Mouse (Mus musculus): ENCODE measurements around the gene Elmo1. TPM values are rescaled to one million over a fixed set of nuclear protein-coding genes. Genes with fewer than 3 reads are reported as not detected.
A peak's percentile ranks its signal among the peaks of the same experiment; 100 is the strongest.

Gene Elmo1
- polyA plus RNA-seq, 1 experiment from 2014 or later = 17.8 TPM

DNA sequence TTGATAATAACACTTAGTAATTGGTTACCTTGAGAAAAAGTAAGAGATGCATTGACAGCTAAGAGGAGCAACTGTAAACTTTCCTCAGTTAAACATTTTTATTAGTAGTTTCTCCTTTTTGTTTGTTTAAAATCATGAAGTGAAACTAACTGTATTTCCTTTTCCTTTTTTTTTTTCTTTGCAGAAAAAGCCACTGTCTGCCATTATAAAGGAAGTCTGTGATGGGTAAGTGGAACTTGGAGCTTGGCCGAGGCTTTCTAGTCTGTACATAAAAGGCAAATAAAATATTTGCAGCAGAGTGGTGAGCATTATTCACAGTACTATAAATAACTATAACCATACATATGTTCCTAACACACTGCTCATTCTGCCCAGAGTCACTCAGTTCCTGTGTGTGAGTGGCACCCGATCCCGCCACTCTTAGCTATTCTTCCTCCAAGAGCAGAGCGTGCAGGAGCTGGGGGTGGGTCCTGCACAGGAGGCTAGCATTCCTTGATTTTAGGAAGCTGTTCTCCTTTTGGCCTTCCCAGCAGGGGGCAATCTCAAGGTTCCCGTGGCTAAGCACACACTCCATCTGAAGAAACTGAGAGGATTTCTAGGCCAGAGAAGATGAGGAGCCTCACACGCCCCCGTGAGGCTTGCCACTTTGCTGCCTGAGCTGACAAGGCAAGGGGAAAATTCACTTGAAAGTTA, 117.7 kb downstream of the Elmo1 start:
- no peaks in the 10 kb centered on the region for H3K27me3 ChIP-seq
- no peak overlapping the region for H3K4me2 ChIP-seq
- no peak overlapping the region for H3K9ac ChIP-seq
- H3K27ac ChIP-seq = no peak overlapping the region
- 0 out of 2 replicates have a peak, but pooled peaks have one; percentile 27 for ATAC-seq (ENCODE audit: low FRiP score)
- H3K4me3 ChIP-seq (replicated peaks) = no peak overlapping the region
- WGBS = 58% methylated on average over 7 of the region's 7 CpGs
- H3K4me1 ChIP-seq = no peaks in the 10 kb centered on the region
- H3K9me3 ChIP-seq = no peaks in the 10 kb centered on the region
- H3K36me3 ChIP-seq (replicated peaks) = no peaks in the 10 kb centered on the region

DNA sequence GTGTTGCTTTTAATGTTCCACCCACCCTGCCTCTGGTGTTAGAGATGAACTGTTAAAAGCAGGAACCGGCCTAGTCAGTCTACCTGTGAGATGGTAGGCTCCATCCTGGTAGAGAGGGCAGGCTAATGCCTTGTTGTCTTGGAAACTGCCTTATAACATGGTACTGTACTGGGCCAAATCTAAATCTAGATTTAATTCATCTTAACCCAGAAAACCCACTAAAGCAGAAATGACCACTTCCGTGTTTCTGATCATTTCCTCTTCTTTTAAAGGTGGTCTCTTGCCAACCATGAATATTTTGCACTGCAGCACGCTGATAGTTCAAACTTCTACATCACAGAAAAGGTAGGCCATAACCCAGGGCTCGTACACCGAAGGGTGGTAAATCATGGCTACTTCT, 118.5 kb downstream of the Elmo1 start:
- Histone ChIP-seq H3K9me3 (no peaks in the 10 kb centered on the region), H3K4me3 (replicated peaks) (no peak overlapping the region), H3K27ac (no peak overlapping the region), H3K4me1 (no peaks in the 10 kb centered on the region), H3K27me3 (no peaks in the 10 kb centered on the region), H3K9ac (no peak overlapping the region), H3K4me2 (no peak overlapping the region), H3K36me3 (replicated peaks) (no peaks in the 10 kb centered on the region)
- ATAC-seq (ENCODE audit: low FRiP score) = no peak
- 95% methylated on average over 5 of the region's 5 CpGs for WGBS

DNA sequence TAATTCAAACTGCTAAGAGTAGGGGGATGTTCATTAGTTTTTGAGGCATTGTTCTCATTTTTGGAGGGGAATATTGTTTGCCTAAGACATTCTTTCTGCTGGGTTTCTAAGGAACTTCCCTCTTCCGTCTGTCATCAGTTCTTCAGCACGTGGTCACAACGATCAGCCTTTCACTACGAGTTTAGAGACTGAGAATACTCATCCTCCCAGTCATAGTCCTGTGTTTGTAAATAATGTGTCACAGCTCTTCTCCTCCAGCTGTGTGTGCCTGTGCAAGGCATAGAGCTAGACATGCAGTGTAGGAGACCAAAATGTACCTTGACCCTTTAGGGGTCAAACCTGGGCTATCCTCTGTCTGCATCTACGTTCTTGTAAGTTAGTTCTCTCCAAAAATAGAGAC, 121.4 kb downstream of the Elmo1 start:
- no peaks in the 10 kb centered on the region for H3K9me3 ChIP-seq
- H3K4me1 ChIP-seq = no peaks in the 10 kb centered on the region
- H3K36me3 ChIP-seq (replicated peaks) = no peaks in the 10 kb centered on the region
- H3K27ac ChIP-seq = no peak overlapping the region
- ATAC-seq (ENCODE audit: low FRiP score) = no peak
- no peaks in the 10 kb centered on the region for H3K27me3 ChIP-seq
- 85% methylated on average over 5 of the region's 5 CpGs for WGBS
- no peak overlapping the region for H3K9ac ChIP-seq
- no peak overlapping the region for H3K4me3 ChIP-seq (replicated peaks)
- H3K4me2 ChIP-seq = no peak overlapping the region

DNA sequence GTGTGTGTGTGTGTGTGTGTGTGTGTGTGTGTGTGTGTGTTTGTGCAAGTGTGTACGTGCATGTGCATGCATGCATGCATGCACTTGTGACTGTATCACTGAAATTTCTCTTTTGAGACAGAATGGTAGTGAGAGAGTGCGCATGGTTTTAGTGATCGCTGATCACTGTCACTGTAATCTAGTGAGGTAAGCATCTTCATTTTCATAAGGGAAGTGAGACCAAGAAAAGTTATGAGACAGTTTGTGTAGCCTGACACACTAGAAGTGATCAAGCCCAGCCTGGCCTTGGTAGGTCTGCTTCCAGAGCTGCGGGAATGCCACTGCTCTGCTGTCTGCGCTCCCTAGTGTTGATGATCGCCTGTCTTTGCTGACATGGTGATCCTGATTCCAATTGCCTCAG, 122.3 kb downstream of the Elmo1 start:
- WGBS = 89% methylated on average over 6 of the region's 6 CpGs
- H3K27me3 ChIP-seq = no peaks in the 10 kb centered on the region
- H3K36me3 ChIP-seq (replicated peaks) = no peaks in the 10 kb centered on the region
- ATAC-seq (ENCODE audit: low FRiP score) = no peak
- H3K27ac ChIP-seq = no peak overlapping the region
- no peak overlapping the region for H3K4me3 ChIP-seq (replicated peaks)
- no peaks in the 10 kb centered on the region for H3K9me3 ChIP-seq
- H3K4me1 ChIP-seq = no peaks in the 10 kb centered on the region
- H3K9ac ChIP-seq = no peak overlapping the region
- no peak overlapping the region for H3K4me2 ChIP-seq

DNA sequence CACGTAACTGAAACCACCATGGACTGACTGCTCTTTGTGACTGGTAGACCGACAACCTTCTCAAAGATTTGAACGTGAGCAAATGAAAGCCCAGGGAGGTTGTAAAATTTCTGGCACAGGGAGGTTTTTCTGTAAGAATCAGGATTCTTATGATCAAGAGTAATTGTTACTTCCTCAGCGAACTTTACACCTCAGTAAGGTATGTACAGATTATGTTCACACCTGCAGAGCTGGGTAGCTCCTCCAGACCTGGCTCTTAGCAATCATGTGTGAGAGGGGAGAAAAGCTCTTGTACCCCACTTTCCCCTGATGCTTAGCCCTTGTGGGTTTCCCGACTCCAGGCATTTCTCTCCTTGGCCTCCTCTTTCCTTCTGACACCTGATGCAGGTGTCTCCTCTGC, 123.5 kb downstream of the Elmo1 start:
- Histone ChIP-seq H3K4me2 (no peak overlapping the region), H3K4me3 (replicated peaks) (no peak overlapping the region), H3K9me3 (no peaks in the 10 kb centered on the region), H3K4me1 (no peaks in the 10 kb centered on the region), H3K27me3 (no peaks in the 10 kb centered on the region), H3K9ac (no peak overlapping the region), H3K36me3 (replicated peaks) (no peaks in the 10 kb centered on the region), H3K27ac (no peak overlapping the region)
- WGBS = 89% methylated on average over 5 of the region's 5 CpGs
- no peak for ATAC-seq (ENCODE audit: low FRiP score)

DNA sequence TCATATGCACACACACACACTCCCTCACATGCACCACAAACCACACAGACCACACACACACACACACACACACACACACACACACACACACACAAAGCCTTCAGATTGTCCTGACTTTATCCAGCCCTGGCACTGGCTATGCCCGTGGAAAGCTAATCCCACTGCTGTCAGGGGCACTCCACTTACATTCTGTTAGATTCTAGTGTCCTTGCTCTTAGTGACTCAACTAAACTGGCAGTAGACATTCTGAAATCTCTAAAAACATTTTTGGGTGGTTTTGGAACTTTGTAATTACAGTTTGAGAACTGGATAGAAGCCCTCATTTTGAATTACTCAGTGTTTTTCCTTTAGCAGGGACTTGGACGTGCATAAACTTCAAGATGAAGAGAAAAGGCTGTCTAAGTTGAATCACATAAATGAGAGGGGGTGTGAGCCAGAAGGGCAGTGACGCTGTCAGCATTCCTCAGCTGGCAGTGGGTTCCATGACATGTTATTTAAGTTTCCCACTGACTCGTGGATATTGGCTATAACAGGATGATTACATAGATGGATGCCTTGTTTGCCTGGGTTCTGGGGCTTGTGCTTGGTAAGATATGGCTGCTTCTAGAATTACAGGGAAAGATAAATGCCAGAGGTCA, 127.2 kb downstream of the Elmo1 start:
- no peak overlapping the region for H3K9ac ChIP-seq
- H3K36me3 ChIP-seq (replicated peaks) = no peaks in the 10 kb centered on the region
- H3K4me3 ChIP-seq (replicated peaks) = no peak overlapping the region
- no peaks in the 10 kb centered on the region for H3K27me3 ChIP-seq
- no peaks in the 10 kb centered on the region for H3K9me3 ChIP-seq
- 74% methylated on average over 4 of the region's 4 CpGs for WGBS
- no peaks in the 10 kb centered on the region for H3K4me1 ChIP-seq
- H3K27ac ChIP-seq = no peak overlapping the region
- H3K4me2 ChIP-seq = no peak overlapping the region
- no peak for ATAC-seq (ENCODE audit: low FRiP score)

DNA sequence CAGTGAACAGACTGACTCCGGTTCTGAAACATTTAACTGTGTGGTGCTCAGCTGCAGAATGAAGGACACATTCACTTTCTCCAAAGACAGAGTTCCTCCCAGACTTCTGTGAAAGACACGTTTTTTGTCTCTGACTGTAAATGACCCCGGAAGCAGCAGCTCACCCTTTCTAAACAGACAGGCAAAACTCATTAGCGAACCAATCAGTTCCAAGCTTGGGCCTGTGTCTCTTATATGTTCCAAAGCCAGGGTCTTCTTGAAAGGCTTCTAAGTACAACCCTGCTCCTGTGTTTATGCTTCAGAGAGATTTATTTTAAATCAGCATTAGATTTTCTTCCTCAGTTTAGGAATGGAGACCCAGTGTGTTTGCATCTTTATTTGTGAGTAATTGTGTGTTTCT, 127.7 kb downstream of the Elmo1 start:
- WGBS = 64% methylated on average over 4 of the region's 4 CpGs
- ATAC-seq (ENCODE audit: low FRiP score) = no peak
- H3K27ac ChIP-seq = no peak overlapping the region

DNA sequence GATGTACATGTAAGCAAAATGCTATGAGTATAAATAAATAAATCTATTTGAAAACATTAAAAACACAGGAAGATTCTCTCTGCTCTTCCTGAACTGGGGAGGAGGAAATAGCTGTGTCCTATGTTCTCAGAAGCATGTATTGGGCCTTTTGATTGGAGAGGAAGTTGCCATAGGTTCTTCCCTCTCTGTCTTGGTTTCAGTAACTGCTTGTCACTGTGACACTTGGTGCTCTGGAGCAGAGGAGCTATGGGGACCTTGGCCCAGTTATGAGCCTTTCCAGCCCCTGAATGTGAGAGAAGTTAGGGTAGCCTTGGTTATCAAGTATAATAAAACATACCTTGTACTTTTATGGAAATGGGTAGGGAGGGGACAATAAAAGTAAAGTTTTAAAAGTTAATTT, 130.0 kb downstream of the Elmo1 start:
- no peak for ATAC-seq (ENCODE audit: low FRiP score)
- Histone ChIP-seq H3K9ac (no peak overlapping the region), H3K27ac (no peak overlapping the region), H3K4me2 (no peak overlapping the region), H3K4me3 (replicated peaks) (no peak overlapping the region), H3K27me3 (no peaks in the 10 kb centered on the region), H3K4me1 (no peaks in the 10 kb centered on the region), H3K36me3 (replicated peaks) (no peaks in the 10 kb centered on the region), H3K9me3 (no peaks in the 10 kb centered on the region)

More for the DNA sequence above, 127.7 kb downstream of the Elmo1 start:
- no peaks in the 10 kb centered on the region for H3K4me1 ChIP-seq
- H3K9me3 ChIP-seq = no peaks in the 10 kb centered on the region
- H3K36me3 ChIP-seq (replicated peaks) = no peaks in the 10 kb centered on the region
- H3K27me3 ChIP-seq = no peaks in the 10 kb centered on the region
- H3K9ac ChIP-seq = no peak overlapping the region
- H3K4me2 ChIP-seq = no peak overlapping the region
- no peak overlapping the region for H3K4me3 ChIP-seq (replicated peaks)

DNA sequence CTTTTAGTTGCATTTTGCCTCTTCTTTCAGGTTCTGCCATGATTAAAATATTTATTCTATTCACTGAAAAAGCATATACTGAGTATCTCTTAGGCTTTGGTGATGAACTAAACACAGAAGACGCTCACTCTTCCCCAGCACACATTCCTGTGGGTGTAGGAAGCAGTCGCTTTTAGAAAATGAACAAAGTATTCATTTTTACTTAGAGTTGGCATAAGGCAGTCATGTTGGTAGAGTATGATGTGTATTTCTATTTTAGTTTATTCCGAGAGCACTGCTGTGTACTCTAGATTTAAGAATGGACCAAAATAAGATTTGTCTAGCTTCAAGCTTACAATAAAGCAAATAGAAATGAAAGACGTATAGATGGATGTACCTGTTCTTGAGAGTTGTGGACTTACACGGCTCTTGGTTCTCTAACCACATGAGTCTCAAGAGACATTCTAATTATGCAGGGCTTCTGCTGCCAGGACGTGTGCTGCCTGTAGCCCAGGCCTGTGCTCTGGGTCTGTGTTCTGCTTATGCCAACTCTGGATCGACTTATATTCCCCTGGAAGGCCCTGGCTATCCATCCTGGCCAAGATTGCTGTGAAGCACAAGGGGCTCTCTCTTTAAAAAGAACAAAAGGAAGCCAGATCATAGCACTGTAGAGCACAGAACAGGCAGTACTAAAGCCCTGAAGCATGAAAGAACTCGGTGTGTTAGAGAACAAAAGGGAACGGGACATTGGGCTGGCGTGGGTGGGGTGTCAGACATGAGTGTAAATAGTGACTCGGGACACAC, 137.7 kb downstream of the Elmo1 start:
- Histone ChIP-seq H3K4me2 (no peak overlapping the region), H3K27ac (no peak overlapping the region), H3K9ac (no peak overlapping the region), H3K9me3 (no peaks in the 10 kb centered on the region), H3K27me3 (no peaks in the 10 kb centered on the region), H3K4me1 (peaks cover 3% of the 10 kb centered on the region; the same call in 1 of the 2 replicates), H3K36me3 (replicated peaks) (no peaks in the 10 kb centered on the region), H3K4me3 (replicated peaks) (no peak overlapping the region)
- ATAC-seq (ENCODE audit: low FRiP score) = 0 out of 2 replicates have a peak, but pooled peaks have one; percentile 36
- WGBS = 57% methylated on average over 11 of the region's 11 CpGs

DNA sequence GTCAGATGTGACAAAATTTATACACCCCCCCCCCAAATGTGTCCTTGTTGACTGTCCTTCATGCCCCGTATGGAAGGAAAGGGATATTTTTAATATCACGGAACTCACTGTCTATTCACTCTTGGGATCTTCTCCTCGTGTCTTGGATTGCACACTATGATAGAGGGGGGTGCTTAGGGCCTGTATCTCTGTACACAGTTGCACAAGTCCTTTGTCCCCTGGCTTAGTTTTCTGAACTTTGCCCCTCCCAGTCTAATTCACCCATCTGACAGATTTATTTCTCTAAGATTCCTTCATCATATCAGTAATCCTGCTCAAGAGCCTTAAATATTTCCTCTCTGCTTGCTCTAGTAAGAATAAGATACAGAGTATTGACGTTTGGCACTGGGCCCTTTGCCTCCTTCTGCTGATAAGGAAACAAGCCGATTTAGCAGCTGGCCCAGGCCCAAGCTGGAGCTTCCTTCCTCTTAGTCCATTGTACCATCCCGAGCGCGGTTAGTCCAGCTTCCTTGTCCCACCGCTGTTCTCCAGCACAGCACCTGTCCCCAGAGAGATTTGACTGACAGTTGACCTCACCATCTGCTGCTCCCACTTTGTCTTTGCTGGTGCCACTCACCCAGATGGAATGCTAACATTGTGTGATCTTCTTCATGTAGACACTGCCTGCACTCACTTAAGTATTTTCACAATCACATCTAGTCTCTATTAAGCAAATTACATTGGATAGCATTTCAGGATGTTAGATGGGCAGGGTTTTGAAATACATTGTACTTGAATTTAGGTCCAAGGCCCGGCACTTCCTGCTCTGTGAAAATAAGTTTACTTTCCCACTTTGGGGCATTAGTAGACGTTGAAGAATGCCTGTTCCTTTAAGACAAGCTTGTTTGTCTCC, 141.7 kb downstream of the Elmo1 start:
- ATAC-seq (ENCODE audit: low FRiP score) = peak; percentile 23; the same call in 1 of the 2 replicates

DNA sequence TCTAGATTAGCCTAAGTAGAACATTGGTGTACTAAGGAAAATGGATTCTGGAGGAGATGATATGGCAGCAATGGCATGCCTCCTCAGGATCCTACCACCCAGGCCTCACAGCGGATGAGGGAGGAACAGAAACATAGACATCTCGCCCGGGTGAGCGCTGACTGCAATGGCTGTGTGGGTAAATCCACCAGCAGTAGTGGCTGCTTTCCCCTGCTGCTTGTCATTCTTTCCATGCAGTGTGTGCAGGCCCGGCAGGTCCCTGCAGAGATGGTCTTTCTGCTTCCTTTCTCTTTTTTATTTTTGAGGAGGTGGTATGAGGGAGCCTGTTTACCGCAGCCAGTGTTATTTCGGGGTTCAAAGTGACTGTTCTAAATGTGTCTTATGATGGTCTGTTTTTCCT, 143.3 kb downstream of the Elmo1 start:
- Histone ChIP-seq H3K4me2 (no peak overlapping the region), H3K36me3 (replicated peaks) (no peaks in the 10 kb centered on the region), H3K4me3 (replicated peaks) (no peak overlapping the region), H3K27ac (no peak overlapping the region), H3K9ac (no peak overlapping the region), H3K27me3 (no peaks in the 10 kb centered on the region), H3K4me1 (no peaks in the 10 kb centered on the region), H3K9me3 (no peaks in the 10 kb centered on the region)
- WGBS = 92% methylated on average over 7 of the region's 7 CpGs
- no peak for ATAC-seq (ENCODE audit: low FRiP score)

More for the DNA sequence above, 141.7 kb downstream of the Elmo1 start:
- H3K27me3 ChIP-seq = no peaks in the 10 kb centered on the region
- no peak overlapping the region for H3K9ac ChIP-seq
- peaks cover 3% of the 10 kb centered on the region; the same call in 1 of the 2 replicates for H3K4me1 ChIP-seq
- H3K4me2 ChIP-seq = no peak overlapping the region
- no peaks in the 10 kb centered on the region for H3K36me3 ChIP-seq (replicated peaks)
- WGBS = 80% methylated on average over 11 of the region's 11 CpGs
- no peak overlapping the region for H3K4me3 ChIP-seq (replicated peaks)
- H3K27ac ChIP-seq = no peak overlapping the region
- no peaks in the 10 kb centered on the region for H3K9me3 ChIP-seq

DNA sequence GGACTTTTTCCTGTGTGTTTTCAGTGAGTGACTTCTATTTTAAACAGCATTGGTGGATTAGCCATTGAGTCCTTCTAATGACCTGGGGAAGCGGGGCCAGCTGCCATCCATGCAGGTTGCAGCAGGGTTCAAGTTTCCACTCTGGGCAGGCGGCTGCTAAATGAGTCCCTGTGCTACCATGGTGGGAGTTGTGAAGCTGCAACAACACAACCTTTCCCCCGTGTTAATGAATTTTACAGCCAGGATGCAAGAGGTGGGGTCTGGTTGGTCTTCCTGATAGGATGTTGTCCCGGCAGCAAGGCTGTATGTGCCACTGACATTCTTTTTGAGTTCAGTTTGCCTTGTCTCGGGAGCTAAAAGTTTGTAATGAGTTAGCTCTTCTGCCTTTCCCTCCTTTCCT, 147.2 kb downstream of the Elmo1 start:
- Histone ChIP-seq H3K4me3 (replicated peaks) (no peak overlapping the region), H3K36me3 (replicated peaks) (no peaks in the 10 kb centered on the region)

More for the DNA sequence above, 147.2 kb downstream of the Elmo1 start:
- no peaks in the 10 kb centered on the region for H3K27me3 ChIP-seq
- H3K9me3 ChIP-seq = no peaks in the 10 kb centered on the region
- no peak overlapping the region for H3K9ac ChIP-seq
- no peak for ATAC-seq (ENCODE audit: low FRiP score)
- H3K4me2 ChIP-seq = no peak overlapping the region
- 82% methylated on average over 5 of the region's 5 CpGs for WGBS
- no peak overlapping the region for H3K27ac ChIP-seq
- H3K4me1 ChIP-seq = no peaks in the 10 kb centered on the region

Measured in forebrain, embryonic 12.5 days (tissue).